Mouse (Mus musculus): Measurements from ENCODE around the gene Anxa11. TPM values are rescaled to one million over a fixed set of nuclear protein-coding genes. Genes with fewer than 3 reads are reported as not detected.
A peak's percentile ranks its signal among the peaks of the same experiment; 100 is the strongest.

Anxa11 gene
- polyA plus RNA-seq, 1 experiment from 2014 or later = 11.2 TPM

GRCm38 (mm10) chr14:25855241-25855885, 13.4 kb downstream of the Anxa11 start:
- Histone ChIP-seq H3K4me1 (replicated peaks) (peaks cover 52% of the 10 kb centered on the region), H3K4me3 (replicated peaks) (no peak overlapping the region; the same call in 1 of the 2 replicates), H3K36me3 (replicated peaks) (no peaks in the 10 kb centered on the region), H3K27me3 (no peaks in the 10 kb centered on the region), H3K4me2 (peak overlapping the region; percentile 48), H3K27ac (replicated peaks) (peak overlapping the region; percentile 14), H3K9me3 (replicated peaks) (no peaks in the 10 kb centered on the region), H3K9ac (no peak overlapping the region)
- ATAC-seq (ENCODE audit: insufficient read depth) = peak; percentile 55; the same call in 1 of the 2 replicates
- 22% methylated on average over 8 of the region's 8 CpGs for WGBS (ENCODE audit: insufficient replicate concordance)

- 5% methylated on average over 3 of the region's 3 CpGs for WGBS (ENCODE audit: insufficient replicate concordance)
- Histone ChIP-seq H3K4me2 (peak overlapping the region; percentile 26), H3K36me3 (replicated peaks) (no peaks in the 10 kb centered on the region), H3K4me3 (replicated peaks) (no peak overlapping the region), H3K9ac (no peak overlapping the region), H3K9me3 (replicated peaks) (no peaks in the 10 kb centered on the region), H3K27ac (replicated peaks) (no peak overlapping the region; the same call in 1 of the 2 replicates), H3K4me1 (replicated peaks) (peaks cover 62% of the 10 kb centered on the region), H3K27me3 (no peaks in the 10 kb centered on the region)
- peak; percentile 30; the same call in 1 of the 2 replicates for ATAC-seq (ENCODE audit: insufficient read depth)
Measured at GRCm38 (mm10) chr14:25857168-25857621, 15.2 kb downstream of the Anxa11 start.

DNA sequence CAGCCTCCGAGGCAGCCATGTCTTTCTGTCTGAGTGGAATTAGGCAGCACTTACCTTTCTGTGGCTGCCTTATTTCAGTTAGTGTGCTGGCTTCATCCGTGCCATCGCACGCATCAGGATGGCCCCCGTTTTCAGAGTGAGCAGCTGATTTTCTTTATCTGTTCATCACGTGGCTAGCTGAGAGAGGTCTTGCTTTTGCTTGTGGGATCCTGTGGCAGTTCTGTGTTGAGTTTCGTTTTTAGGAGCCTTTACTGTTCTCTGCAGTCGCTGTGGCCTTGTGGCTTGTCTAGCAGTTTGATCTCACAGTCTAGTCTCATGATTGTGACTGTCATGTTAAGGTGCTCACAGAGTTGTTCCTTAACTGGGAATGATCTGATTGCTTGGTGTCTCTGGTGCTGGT, 16.0 kb downstream of the Anxa11 start:
- WGBS (ENCODE audit: insufficient replicate concordance) = 28% methylated on average over 8 of the region's 8 CpGs
- H3K4me3 ChIP-seq (replicated peaks) = no peak overlapping the region
- H3K9ac ChIP-seq = no peak overlapping the region
- H3K27me3 ChIP-seq = no peaks in the 10 kb centered on the region
- H3K9me3 ChIP-seq (replicated peaks) = no peaks in the 10 kb centered on the region
- H3K4me1 ChIP-seq (replicated peaks) = peaks cover 66% of the 10 kb centered on the region
- no peaks in the 10 kb centered on the region for H3K36me3 ChIP-seq (replicated peaks)
- no peak overlapping the region; the same call in 1 of the 2 replicates for H3K4me2 ChIP-seq
- ATAC-seq (ENCODE audit: insufficient read depth) = no peak
- H3K27ac ChIP-seq (replicated peaks) = no peak overlapping the region

DNA sequence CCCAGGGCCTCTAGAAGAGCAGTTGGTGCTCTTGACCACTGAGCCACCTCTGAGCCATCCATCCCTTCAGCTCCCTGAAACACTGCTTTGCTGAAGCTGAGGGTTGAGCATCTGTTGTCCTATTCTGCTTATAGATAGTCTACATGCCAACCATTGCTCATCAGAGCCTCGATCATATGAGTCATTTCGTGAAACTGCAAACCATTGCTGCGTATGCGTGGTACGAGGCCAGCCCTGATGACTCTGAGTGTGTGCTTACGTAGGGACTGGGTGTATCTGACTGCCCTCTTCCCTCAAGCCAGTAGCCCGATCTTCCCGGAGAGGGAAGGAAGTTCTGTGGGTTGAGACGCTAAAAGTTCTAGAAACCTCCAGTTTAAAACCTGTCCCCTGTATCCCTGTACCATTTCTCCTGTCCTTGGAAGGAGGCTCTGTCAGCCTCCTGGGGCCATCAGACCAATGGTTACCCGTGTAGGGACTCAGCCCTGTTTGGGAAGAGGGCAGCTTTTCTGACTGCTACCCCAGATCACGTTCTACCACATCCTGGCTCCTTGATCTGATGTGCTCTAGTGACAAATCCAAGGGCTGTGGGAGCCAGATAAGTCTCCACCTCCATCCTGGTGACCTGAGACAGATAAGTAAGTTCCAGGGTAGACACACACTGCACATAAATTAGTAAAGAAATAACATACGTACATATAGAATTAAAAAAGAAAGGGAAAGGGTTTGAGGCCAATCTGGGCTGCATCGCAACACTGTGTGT, 20.0 kb downstream of the Anxa11 start:
- Histone ChIP-seq H3K9ac (no peak overlapping the region), H3K36me3 (replicated peaks) (no peaks in the 10 kb centered on the region)
- peak; percentile 82 for ATAC-seq (ENCODE audit: insufficient read depth)

DNA sequence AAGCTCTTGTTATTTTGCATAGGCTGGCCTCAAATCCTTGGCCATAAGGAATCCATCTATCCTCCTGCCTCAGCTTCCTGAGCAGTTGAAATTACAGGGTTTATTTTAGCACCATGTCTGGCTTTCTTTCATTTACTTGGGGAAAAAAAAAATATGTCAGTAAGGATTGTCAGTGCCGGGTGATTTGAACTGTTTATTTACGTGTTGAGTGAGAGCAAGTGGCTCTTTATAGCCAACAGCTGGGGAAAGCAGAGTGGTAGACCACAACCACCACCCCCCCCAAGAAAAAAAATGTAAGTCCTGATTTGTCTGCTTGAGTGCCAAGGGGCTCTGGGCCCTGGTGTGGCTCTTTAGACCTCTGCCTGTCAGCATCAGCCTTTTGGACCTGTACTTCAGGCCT, 21.8 kb downstream of the Anxa11 start:
- Histone ChIP-seq H3K4me2 (no peak overlapping the region), H3K9me3 (replicated peaks) (no peaks in the 10 kb centered on the region), H3K4me3 (replicated peaks) (no peak overlapping the region), H3K36me3 (replicated peaks) (no peaks in the 10 kb centered on the region), H3K9ac (no peak overlapping the region), H3K4me1 (replicated peaks) (peaks cover 33% of the 10 kb centered on the region), H3K27ac (replicated peaks) (no peak overlapping the region), H3K27me3 (no peaks in the 10 kb centered on the region)
- no peak for ATAC-seq (ENCODE audit: insufficient read depth)
- 73% methylated on average over 2 of the region's 2 CpGs for WGBS (ENCODE audit: insufficient replicate concordance)

More for the DNA sequence above, 20.0 kb downstream of the Anxa11 start:
- Histone ChIP-seq H3K27ac (replicated peaks) (peak overlapping the region; percentile 38; the same call in 1 of the 2 replicates), H3K27me3 (no peaks in the 10 kb centered on the region), H3K4me2 (peak overlapping the region; percentile 49), H3K4me3 (replicated peaks) (no peak overlapping the region), H3K9me3 (replicated peaks) (no peaks in the 10 kb centered on the region), H3K4me1 (replicated peaks) (peaks cover 37% of the 10 kb centered on the region)
- 32% methylated on average over 13 of the region's 13 CpGs for WGBS (ENCODE audit: insufficient replicate concordance)

DNA sequence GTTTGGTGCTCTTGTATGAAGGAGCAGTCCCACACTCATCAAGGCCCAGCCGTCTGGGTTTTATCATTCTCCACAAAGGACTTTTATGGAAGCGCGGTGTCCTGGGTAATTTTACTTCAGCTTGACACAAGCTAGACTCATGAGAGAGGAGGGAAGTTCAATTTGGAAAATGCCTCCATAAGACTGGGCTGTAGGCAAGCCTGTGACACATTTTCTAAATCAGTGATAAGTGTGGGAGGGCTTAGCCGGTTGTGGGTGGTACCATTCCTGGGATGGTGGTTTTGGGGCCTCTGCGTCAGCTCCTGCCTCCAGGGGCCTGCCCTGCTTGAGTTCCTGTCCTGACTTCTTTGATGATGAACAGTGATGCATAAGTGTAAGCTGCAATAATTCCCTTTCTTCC, 23.3 kb downstream of the Anxa11 start:
- WGBS (ENCODE audit: insufficient replicate concordance) = 59% methylated on average over 5 of the region's 5 CpGs
- H3K4me2 ChIP-seq = no peak overlapping the region

GRCm38 (mm10) chr14:25866384-25866783, 24.4 kb downstream of the Anxa11 start:
- Histone ChIP-seq H3K4me1 (replicated peaks) (peaks cover 29% of the 10 kb centered on the region), H3K9me3 (replicated peaks) (no peaks in the 10 kb centered on the region), H3K9ac (no peak overlapping the region), H3K27me3 (no peaks in the 10 kb centered on the region), H3K36me3 (replicated peaks) (no peaks in the 10 kb centered on the region), H3K4me3 (replicated peaks) (no peak overlapping the region), H3K4me2 (no peak overlapping the region), H3K27ac (replicated peaks) (no peak overlapping the region)
- ATAC-seq (ENCODE audit: insufficient read depth) = no peak
- WGBS (ENCODE audit: insufficient replicate concordance) = 77% methylated on average over 6 of the region's 6 CpGs

More for the DNA sequence above, 23.3 kb downstream of the Anxa11 start:
- Histone ChIP-seq H3K4me1 (replicated peaks) (peaks cover 33% of the 10 kb centered on the region), H3K27me3 (no peaks in the 10 kb centered on the region), H3K9ac (no peak overlapping the region), H3K4me3 (replicated peaks) (no peak overlapping the region), H3K36me3 (replicated peaks) (no peaks in the 10 kb centered on the region), H3K9me3 (replicated peaks) (no peaks in the 10 kb centered on the region), H3K27ac (replicated peaks) (no peak overlapping the region)
- no peak for ATAC-seq (ENCODE audit: insufficient read depth)

DNA sequence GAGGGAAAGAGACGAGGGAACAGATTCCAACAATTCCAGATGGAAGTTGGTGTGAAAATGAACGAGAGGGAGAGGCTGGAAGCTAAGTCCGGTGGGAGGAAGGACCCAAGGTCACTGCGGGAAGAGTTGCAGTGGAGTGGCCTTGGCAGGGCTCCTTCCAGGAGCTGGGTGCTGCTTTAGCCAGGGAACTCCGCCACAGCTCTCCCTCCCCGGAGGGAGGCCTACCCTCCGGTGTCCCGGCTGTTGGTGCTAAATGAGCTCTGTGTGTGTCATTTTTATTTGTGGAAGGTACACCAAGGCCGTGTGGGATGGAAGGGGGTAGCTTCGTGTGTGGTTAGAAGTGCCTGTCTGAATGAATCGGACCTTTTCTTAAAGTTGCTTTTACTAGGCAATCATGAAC, 24.9 kb downstream of the Anxa11 start:
- H3K27me3 ChIP-seq = no peaks in the 10 kb centered on the region
- H3K4me2 ChIP-seq = no peak overlapping the region
- H3K9me3 ChIP-seq (replicated peaks) = no peaks in the 10 kb centered on the region
- no peak overlapping the region for H3K27ac ChIP-seq (replicated peaks)
- H3K36me3 ChIP-seq (replicated peaks) = no peaks in the 10 kb centered on the region
- WGBS (ENCODE audit: insufficient replicate concordance) = 74% methylated on average over 11 of the region's 11 CpGs
- H3K9ac ChIP-seq = no peak overlapping the region
- peaks cover 24% of the 10 kb centered on the region for H3K4me1 ChIP-seq (replicated peaks)
- no peak overlapping the region for H3K4me3 ChIP-seq (replicated peaks)
- no peak for ATAC-seq (ENCODE audit: insufficient read depth)

DNA sequence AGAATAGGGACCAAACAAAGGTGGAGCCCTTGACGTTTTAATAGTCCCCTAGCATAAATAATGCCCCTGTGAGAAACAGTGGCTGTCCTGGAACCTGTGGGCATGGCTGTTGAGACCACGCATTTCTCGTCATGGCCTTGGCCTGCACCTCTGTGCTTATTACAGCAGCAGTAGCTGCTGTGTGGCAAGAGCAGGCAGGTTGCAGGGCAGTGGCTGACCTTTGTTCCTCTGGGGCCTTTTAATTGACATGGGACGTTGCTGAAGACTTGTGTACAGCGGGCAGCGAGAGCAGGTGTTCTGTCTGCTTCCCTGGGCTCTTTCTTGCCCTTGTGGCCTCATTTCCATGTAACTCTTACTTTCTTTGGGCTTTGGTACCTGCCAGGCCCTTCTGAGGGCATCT, 25.9 kb downstream of the Anxa11 start:
- no peaks in the 10 kb centered on the region for H3K27me3 ChIP-seq
- H3K4me3 ChIP-seq (replicated peaks) = no peak overlapping the region
- no peaks in the 10 kb centered on the region for H3K9me3 ChIP-seq (replicated peaks)
- no peak overlapping the region for H3K27ac ChIP-seq (replicated peaks)
- H3K9ac ChIP-seq = no peak overlapping the region
- peaks cover 17% of the 10 kb centered on the region; the same call in 1 of the 2 replicates for H3K4me1 ChIP-seq (replicated peaks)
- no peak overlapping the region for H3K4me2 ChIP-seq
- H3K36me3 ChIP-seq (replicated peaks) = no peaks in the 10 kb centered on the region
- ATAC-seq (ENCODE audit: insufficient read depth) = peak; percentile 59
- 59% methylated on average over 6 of the region's 6 CpGs for WGBS (ENCODE audit: insufficient replicate concordance)

GRCm38 (mm10) chr14:25868706-25869105, 26.8 kb downstream of the Anxa11 start:
- Histone ChIP-seq H3K27me3 (no peaks in the 10 kb centered on the region), H3K27ac (replicated peaks) (no peak overlapping the region), H3K4me1 (replicated peaks) (peaks cover 12% of the 10 kb centered on the region; the same call in 1 of the 2 replicates), H3K36me3 (replicated peaks) (no peaks in the 10 kb centered on the region), H3K9me3 (replicated peaks) (no peaks in the 10 kb centered on the region), H3K9ac (no peak overlapping the region), H3K4me2 (no peak overlapping the region), H3K4me3 (replicated peaks) (no peak overlapping the region)
- 49% methylated on average over 4 of the region's 4 CpGs for WGBS (ENCODE audit: insufficient replicate concordance)
- no peak for ATAC-seq (ENCODE audit: insufficient read depth)

DNA sequence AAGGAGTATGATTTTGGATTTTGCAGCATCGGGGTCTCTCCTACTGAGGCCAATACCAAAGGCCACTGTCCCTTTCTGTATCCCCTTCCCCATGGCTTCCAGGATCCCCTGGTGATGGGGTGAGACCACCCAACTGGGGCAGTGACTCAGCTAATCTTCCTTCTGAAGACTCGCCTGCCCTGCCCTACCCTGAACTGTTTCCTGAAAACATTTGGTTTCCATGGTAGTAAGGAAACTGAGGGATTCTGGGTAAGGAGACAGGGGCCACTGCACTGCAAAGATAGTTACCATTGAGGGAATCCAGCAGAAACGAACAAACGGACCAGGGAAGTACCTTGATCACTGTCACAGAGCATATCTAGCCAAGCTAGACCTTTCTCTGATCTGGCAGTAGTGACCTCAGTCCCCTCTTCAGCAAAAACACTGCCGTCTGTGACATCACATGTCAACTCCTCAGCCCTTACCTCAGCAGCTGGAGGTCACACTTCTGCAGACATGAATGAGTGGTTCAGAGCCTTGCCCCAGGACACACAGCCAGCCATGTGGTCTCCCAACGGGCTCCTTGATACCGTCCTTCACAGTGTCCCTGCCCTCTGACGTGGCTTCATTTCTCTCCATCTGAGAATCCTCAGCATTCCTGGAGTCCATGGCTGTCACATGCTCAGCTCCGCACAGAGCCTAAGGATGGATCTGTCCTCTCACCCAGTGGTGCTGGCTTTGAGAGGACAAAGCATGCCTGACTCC, 27.4 kb downstream of the Anxa11 start:
- Histone ChIP-seq H3K4me3 (replicated peaks) (no peak overlapping the region), H3K27ac (replicated peaks) (no peak overlapping the region), H3K9ac (no peak overlapping the region), H3K9me3 (replicated peaks) (no peaks in the 10 kb centered on the region), H3K4me2 (no peak overlapping the region), H3K36me3 (replicated peaks) (no peaks in the 10 kb centered on the region), H3K27me3 (no peaks in the 10 kb centered on the region), H3K4me1 (replicated peaks) (peaks cover 12% of the 10 kb centered on the region; the same call in 1 of the 2 replicates)
- 44% methylated on average over 9 of the region's 9 CpGs for WGBS (ENCODE audit: insufficient replicate concordance)
- ATAC-seq (ENCODE audit: insufficient read depth) = no peak

Measured in liver, embryonic 15.5 days (tissue).